Mouse (Mus musculus): ENCODE measurements at regions not wholly inside any gene's neighbourhood (a gene's known extent, or its start where the extent isn't known, plus 50 kb on each side); places are given as distances from the start of the nearest gene placed in this dataset.
A peak's percentile ranks its signal among the peaks of the same experiment; 100 is the strongest.

- 80% methylated on average over 3 of the region's 3 CpGs for WGBS
- no peak overlapping the region for H3K9ac ChIP-seq (ENCODE audit: low read depth, low read length)
- no peak for DNase-seq (ENCODE audit: low spot score)
- no peaks in the 10 kb centered on the region for H3K27me3 ChIP-seq (ENCODE audit: insufficient read depth, low read length)
- no peaks in the 10 kb centered on the region for H3K4me1 ChIP-seq (replicated peaks; ENCODE audit: insufficient read depth, low read length)
- TF ChIP-seq CTCF (IDR thresholded peaks at IDR 0.05; ENCODE audit: low read depth), result no peak
- no peak overlapping the region for H3K27ac ChIP-seq
- no peak for ATAC-seq (replicated peaks; ENCODE audit: low FRiP score, low read depth)
- H3K36me3 ChIP-seq (ENCODE audit: insufficient read depth, low read length), result no peaks in the 10 kb centered on the region
- H3K4me2 ChIP-seq (ENCODE audit: low read length), result no peak overlapping the region
- no peaks in the 10 kb centered on the region for H3K9me3 ChIP-seq (replicated peaks; ENCODE audit: low read length)
- no peak overlapping the region for H3K4me3 ChIP-seq (replicated peaks; ENCODE audit: low read depth, low read length)
Observed at GRCm38 (mm10) chrX:14091661-14092060, 119.3 kb upstream of the H2al1n start.

- H3K27me3 ChIP-seq (ENCODE audit: insufficient read depth, low read length), result no peaks in the 10 kb centered on the region
- no peak overlapping the region for H3K4me3 ChIP-seq (replicated peaks; ENCODE audit: low read depth, low read length)
- no peaks in the 10 kb centered on the region for H3K36me3 ChIP-seq (ENCODE audit: insufficient read depth, low read length)
- H3K27ac ChIP-seq, result no peak overlapping the region
- no peak overlapping the region for H3K9ac ChIP-seq (ENCODE audit: low read depth, low read length)
- DNase-seq (ENCODE audit: low spot score) (peak; percentile 76), ATAC-seq (replicated peaks; ENCODE audit: low FRiP score, low read depth) (no peak; the same call in 1 of the 2 replicates)
- no peak for TF ChIP-seq CTCF (IDR thresholded peaks at IDR 0.05; ENCODE audit: low read depth)
- 58% methylated on average over 2 of the region's 2 CpGs for WGBS
- no peaks in the 10 kb centered on the region for H3K4me1 ChIP-seq (replicated peaks; ENCODE audit: insufficient read depth, low read length)
- H3K4me2 ChIP-seq (ENCODE audit: low read length), result no peak overlapping the region
- no peaks in the 10 kb centered on the region for H3K9me3 ChIP-seq (replicated peaks; ENCODE audit: low read length)
Observed at GRCm38 (mm10) chrX:14133571-14133970, 77.4 kb upstream of the H2al1n start.

GRCm38 (mm10) chrX:14134600-14134999 lies 76.3 kb upstream of the H2al1n start:
- H3K36me3 ChIP-seq (ENCODE audit: insufficient read depth, low read length), result no peaks in the 10 kb centered on the region
- TF ChIP-seq CTCF (IDR thresholded peaks at IDR 0.05; ENCODE audit: low read depth), result no peak
- H3K27ac ChIP-seq, result no peak overlapping the region
- DNase-seq (ENCODE audit: low spot score) (peak; percentile 49), ATAC-seq (replicated peaks; ENCODE audit: low FRiP score, low read depth) (no peak)
- H3K27me3 ChIP-seq (ENCODE audit: insufficient read depth, low read length), result no peaks in the 10 kb centered on the region
- H3K9me3 ChIP-seq (replicated peaks; ENCODE audit: low read length), result no peaks in the 10 kb centered on the region
- 55% methylated on average over 2 of the region's 2 CpGs for WGBS
- H3K4me1 ChIP-seq (replicated peaks; ENCODE audit: insufficient read depth, low read length), result no peaks in the 10 kb centered on the region
- no peak overlapping the region for H3K9ac ChIP-seq (ENCODE audit: low read depth, low read length)
- no peak overlapping the region for H3K4me3 ChIP-seq (replicated peaks; ENCODE audit: low read depth, low read length)
- H3K4me2 ChIP-seq (ENCODE audit: low read length), result no peak overlapping the region

- Histone ChIP-seq H3K9me3 (replicated peaks; ENCODE audit: low read length) (no peaks in the 10 kb centered on the region), H3K4me2 (ENCODE audit: low read length) (no peak overlapping the region), H3K4me1 (replicated peaks; ENCODE audit: insufficient read depth, low read length) (no peaks in the 10 kb centered on the region), H3K27ac (no peak overlapping the region), H3K4me3 (replicated peaks; ENCODE audit: low read depth, low read length) (no peak overlapping the region), H3K36me3 (ENCODE audit: insufficient read depth, low read length) (no peaks in the 10 kb centered on the region), H3K9ac (ENCODE audit: low read depth, low read length) (no peak overlapping the region), H3K27me3 (ENCODE audit: insufficient read depth, low read length) (no peaks in the 10 kb centered on the region)
- TF ChIP-seq CTCF (IDR thresholded peaks at IDR 0.05; ENCODE audit: low read depth), result no peak
- WGBS, result 30% methylated on average over 4 of the region's 4 CpGs
- ATAC-seq (replicated peaks; ENCODE audit: low FRiP score, low read depth) (no peak), DNase-seq (ENCODE audit: low spot score) (peak; percentile 65)
Observed at GRCm38 (mm10) chrX:14138481-14138880, 72.5 kb upstream of the H2al1n start.

Measured in kidney, postnatal 0 days (tissue).